Mouse (Mus musculus) liver, embryonic 14.5 days (tissue): ENCODE measurements at regions not wholly inside any gene's neighbourhood (a gene's known extent, or its start where the extent isn't known, plus 50 kb on each side); places are given as distances from the start of the nearest gene placed in this dataset.

Experiments
- ATAC-seq: fragments of 200-750 bp; cut with Nextera tagmentation; 2 replicates; pipeline ENCODE4 v1.8.0; 2017; ENCODE audit warnings: moderate number of reproducible peaks, mild to moderate bottlenecking, moderate library complexity; ENCODE audit not compliant: insufficient read depth
- DNase-seq, 3 experiments: peaks; one replicate each; pipeline ENCODE4 v3.0.0-alpha.2; 2012 to 2013; ENCODE audit warnings: low read depth in 3 of 3, low spot score in 3 of 3
- H3K27ac ChIP-seq: fragments of 300-500 bp; sonication (generic); 2 replicates; pipeline ENCODE4 v1.5.1; 2014; ENCODE audit warnings: moderate library complexity, mild to moderate bottlenecking, control low read depth, inconsistent platforms
- H3K27me3 ChIP-seq: fragments of 300-500 bp; sonication (generic); 2 replicates; pipeline ENCODE4 v1.6.1; 2014; ENCODE audit warnings: mild to moderate bottlenecking, low read length, moderate library complexity; ENCODE audit not compliant: control insufficient read depth, insufficient read depth
- H3K36me3 ChIP-seq: fragments of 300-500 bp; sonication (generic); replicated peaks from 2 replicates; pipeline ENCODE4 v1.6.1; 2014; ENCODE audit warnings: low read depth; ENCODE audit not compliant: control insufficient read depth, insufficient read depth
- H3K4me1 ChIP-seq, 2 experiments: fragments of 200-500 bp in 1 of 2; fragments of 300-500 bp in 1 of 2; sonication (generic) in 1 of 2; replicated peaks; 2 replicates each; pipeline ENCODE4 v1.6.1; 2012 to 2014; ENCODE audit warnings: antibody characterized with exemption in 1 of 2, inconsistent platforms in 1 of 2, low read length in 1 of 2; ENCODE audit not compliant: control insufficient read depth in 2 of 2, insufficient read depth in 2 of 2
- H3K4me2 ChIP-seq: fragments of 300-500 bp; sonication (generic); 2 replicates; pipeline ENCODE4 v1.6.1; 2014; ENCODE audit warnings: low read depth, mild to moderate bottlenecking, control low read depth, moderate library complexity
- H3K4me3 ChIP-seq, 2 experiments: fragments of 200-500 bp in 1 of 2; fragments of 300-500 bp in 1 of 2; sonication (generic) in 1 of 2; 2 replicates each; pipeline ENCODE4 v1.5.1; 2012 to 2014; ENCODE audit warnings: low read depth in 2 of 2, low read length in 2 of 2, mild to moderate bottlenecking in 2 of 2, control low read depth in 1 of 2, inconsistent platforms in 1 of 2, moderate library complexity in 1 of 2; ENCODE audit not compliant: insufficient read depth in 1 of 2
- H3K9ac ChIP-seq: fragments of 300-500 bp; sonication (generic); replicated peaks from 2 replicates; pipeline ENCODE4 v1.6.1; 2014; ENCODE audit warnings: mild to moderate bottlenecking, control low read depth, moderate library complexity
- H3K9me3 ChIP-seq: fragments of 300-500 bp; sonication (generic); 2 replicates; pipeline ENCODE4 v1.6.1; 2016; ENCODE audit warnings: low read length, mixed read lengths; ENCODE audit not compliant: control insufficient read depth
- CTCF ChIP-seq: IDR thresholded peaks from 2 replicates; pipeline ENCODE4 v1.5.1; 2016; ENCODE audit warnings: antibody characterized with exemption, low read depth, control low read depth
- EP300 ChIP-seq: IDR thresholded peaks from 2 replicates; pipeline ENCODE4 v1.6.1; 2016; ENCODE audit warnings: antibody characterized with exemption, low read depth
- WGBS: fragments of 180-500 bp; shearing (Covaris S2); extraction: QIAGEN DNeasy Blood & Tissue Kit; methylation state at CpG from one replicate; pipeline ENCODE4 v1.1.7; 2014; ENCODE audit not compliant: insufficient replicate concordance; 5-methylcytosine and 5-hydroxymethylcytosine counted together

- no peak for DNase-seq
- Histone ChIP-seq H3K9ac (no peak overlapping the region), H3K4me2 (no peak overlapping the region), H3K27me3 (no peaks in the 10 kb centered on the region), H3K4me1 (no peaks in the 10 kb centered on the region), H3K9me3 (no peaks in the 10 kb centered on the region), H3K27ac (no peak overlapping the region), H3K4me3 (no peak overlapping the region), H3K36me3 (no peaks in the 10 kb centered on the region)
- WGBS, result 73% methylated on average over 1 of the region's 1 CpGs
- no peak for ATAC-seq
- TF ChIP-seq CTCF, result no peak
- TF ChIP-seq EP300, result no peak
Observed at GRCm38 (mm10) chr1:194032603-194033002, 585.4 kb upstream of the Plxna2 start.

GRCm38 (mm10) chr1:194030651-194031228 is 587.3 kb upstream of the Plxna2 start:
- no peak overlapping the region for H3K27ac ChIP-seq
- H3K27me3 ChIP-seq, result no peaks in the 10 kb centered on the region
- no peaks in the 10 kb centered on the region for H3K9me3 ChIP-seq
- no peaks in the 10 kb centered on the region for H3K4me1 ChIP-seq
- no peak overlapping the region for H3K9ac ChIP-seq
- ATAC-seq (no peak), DNase-seq (no peak)
- WGBS, result 46% methylated on average over 3 of the region's 3 CpGs
- H3K4me2 ChIP-seq, result no peak overlapping the region
- TF ChIP-seq CTCF, result no peak
- TF ChIP-seq EP300, result no peak
- no peak overlapping the region for H3K4me3 ChIP-seq
- H3K36me3 ChIP-seq, result no peaks in the 10 kb centered on the region

GRCm38 (mm10) chr1:194026958-194027692 is 590.9 kb upstream of the Plxna2 start:
- ATAC-seq (no peak), DNase-seq (no peak)
- Histone ChIP-seq H3K4me3 (no peak overlapping the region), H3K36me3 (no peaks in the 10 kb centered on the region), H3K27ac (no peak overlapping the region), H3K4me2 (no peak overlapping the region), H3K9me3 (no peaks in the 10 kb centered on the region), H3K9ac (no peak overlapping the region), H3K4me1 (no peaks in the 10 kb centered on the region), H3K27me3 (no peaks in the 10 kb centered on the region)
- 56% methylated on average over 7 of the region's 7 CpGs for WGBS
- no peak for TF ChIP-seq EP300
- no peak for TF ChIP-seq CTCF

- Histone ChIP-seq H3K9ac (no peak overlapping the region), H3K4me1 (no peaks in the 10 kb centered on the region), H3K27me3 (no peaks in the 10 kb centered on the region), H3K4me3 (no peak overlapping the region), H3K4me2 (no peak overlapping the region), H3K9me3 (no peaks in the 10 kb centered on the region), H3K36me3 (no peaks in the 10 kb centered on the region), H3K27ac (no peak overlapping the region)
- DNase-seq (no peak), ATAC-seq (no peak)
- no peak for TF ChIP-seq EP300
- no peak for TF ChIP-seq CTCF
- WGBS, result 10% methylated on average over 2 of the region's 2 CpGs
Observed at GRCm38 (mm10) chr1:194026213-194026612, 591.8 kb upstream of the Plxna2 start.

- ATAC-seq, result no peak
- H3K4me2 ChIP-seq, result no peak overlapping the region
- H3K9ac ChIP-seq, result no peak overlapping the region
- H3K27me3 ChIP-seq, result no peaks in the 10 kb centered on the region
- H3K4me3 ChIP-seq, result no peak overlapping the region
- H3K9me3 ChIP-seq, result no peaks in the 10 kb centered on the region
- no peak for DNase-seq
- H3K27ac ChIP-seq, result no peak overlapping the region
- no peaks in the 10 kb centered on the region for H3K36me3 ChIP-seq
- TF ChIP-seq CTCF (no peak), EP300 (no peak)
- H3K4me1 ChIP-seq, result no peaks in the 10 kb centered on the region
Observed at GRCm38 (mm10) chr1:194019282-194019681, 598.7 kb upstream of the Plxna2 start.
